Mouse (Mus musculus) heart, postnatal 36 days (tissue): ENCODE measurements around the gene Hoxc5. TPM values are rescaled to one million over a fixed set of nuclear protein-coding genes. Genes with fewer than 3 reads are reported as not detected.

ENCODE experiments used
- DNase-seq, 2 experiments: peaks; one replicate each; pipeline ENCODE4 v3.0.0; 2021 to 2022
- intact Hi-C: fragments of 180-260 bp; cut with DNase I; formaldehyde crosslinking; loops from one replicate; pipeline ENCODE4 v1.15.1; 2025
- total RNA-seq, 2 experiments: library from RNA; stranded (reverse); gene quantifications; 2 replicates each; pipeline ENCODE4 v1.2.3; 2021

Hoxc5 gene
- total RNA-seq, 2 experiments from 2014 or later: not detected

- DNase-seq: no peak
Observed at GRCm38 (mm10) chr15:102942739-102943467, 24.3 kb upstream of the Hoxc5 start.

GRCm38 (mm10) chr15:102943468-102943813 is 23.8 kb upstream of the Hoxc5 start:
- intact Hi-C loops: no loop called here
- DNase-seq: no peak

More at GRCm38 (mm10) chr15:102942739-102943467, 24.3 kb upstream of the Hoxc5 start:
- intact Hi-C loops: no loop called here

- no peak for DNase-seq
- intact Hi-C loops: no loop called here
Observed at GRCm38 (mm10) chr15:102945185-102946077, 21.8 kb upstream of the Hoxc5 start.

GRCm38 (mm10) chr15:102947276-102947675 is 20.0 kb upstream of the Hoxc5 start:
- DNase-seq: no peak
- intact Hi-C loops: no loop called here

GRCm38 (mm10) chr15:102948842-102949241 is 18.4 kb upstream of the Hoxc5 start:
- intact Hi-C loops: no loop called here
- no peak for DNase-seq

GRCm38 (mm10) chr15:102949696-102950095 is 17.5 kb upstream of the Hoxc5 start:
- intact Hi-C loops: no loop called here
- no peak for DNase-seq

GRCm38 (mm10) chr15:102950877-102951276 is 16.4 kb upstream of the Hoxc5 start:
- intact Hi-C loops: no loop called here
- DNase-seq: no peak

- intact Hi-C loops: no loop called here
- no peak for DNase-seq
Observed at GRCm38 (mm10) chr15:102953561-102953960, 13.7 kb upstream of the Hoxc5 start.

GRCm38 (mm10) chr15:102954192-102955006 is 12.8 kb upstream of the Hoxc5 start, which contains the start of gene Hoxc11:
TSS of gene Hoxc11 (plus strand) at chr15:102954427.
- intact Hi-C loops: no loop called here
- DNase-seq: no peak

- intact Hi-C loops: no loop called here
- DNase-seq: no peak
Observed at GRCm38 (mm10) chr15:102955007-102955382, 12.2 kb upstream of the Hoxc5 start.

GRCm38 (mm10) chr15:102955833-102956640 is 11.2 kb upstream of the Hoxc5 start:
- intact Hi-C loops: no loop called here
- DNase-seq: no peak

GRCm38 (mm10) chr15:102956906-102957305 is 10.3 kb upstream of the Hoxc5 start:
- intact Hi-C loops: no loop called here
- no peak for DNase-seq

GRCm38 (mm10) chr15:102959663-102960191 is 7.5 kb upstream of the Hoxc5 start:
- no peak for DNase-seq
- intact Hi-C loops: loop anchor here (5.0 to 10.0 kb wide), 2 partner anchors 53 to 265 kb away; no protein-coding TSS in a partner anchor

- intact Hi-C loops: loop anchor here (5.0 to 10.0 kb wide), 2 partner anchors 51 to 267 kb away; no protein-coding TSS in a partner anchor
- no peak for DNase-seq
Observed at GRCm38 (mm10) chr15:102961728-102962127, 5.5 kb upstream of the Hoxc5 start.

- intact Hi-C loops: loop anchor here (5.0 to 10.0 kb wide), 2 partner anchors 50 to 268 kb away; no protein-coding TSS in a partner anchor
- DNase-seq: no peak
Observed at GRCm38 (mm10) chr15:102962492-102962891, 4.8 kb upstream of the Hoxc5 start.

- intact Hi-C loops: loop anchor here (5.0 to 10.0 kb wide), 2 partner anchors 49 to 268 kb away; no protein-coding TSS in a partner anchor
- DNase-seq: no peak
Observed at GRCm38 (mm10) chr15:102963259-102963658, 4.0 kb upstream of the Hoxc5 start.

GRCm38 (mm10) chr15:102963671-102964640 is 3.3 kb upstream of the Hoxc5 start:
- DNase-seq: no peak
- intact Hi-C loops: loop anchor here (5.0 to 10.0 kb wide), 2 partner anchors 48 to 269 kb away; no protein-coding TSS in a partner anchor
